In genomic region chr3:136672870-136673269, GRCm38 (mm10) we compare ENCODE assay signal across 11 mouse cellular contexts. TPM values are rescaled to one million over a fixed set of nuclear protein-coding genes. Genes with fewer than 3 reads are reported as not detected.
DNase-seq lines count a peak whose midpoint lies in the region; ATAC-seq lines count a peak whose summit lies in the region.
"Had no signal": no experiment of that assay in that cellular context is flagged by ENCODE, and none has a peak within 500 bp of the region (broad histone marks: within the 10 kb centered on the region; RNA-seq: fewer than 3 reads in every experiment).

No protein-coding gene starts in this region.

- no peak overlapping the region for H3K9ac ChIP-seq in forebrain, embryonic 13.5 days
- no peak overlapping the region for H3K9ac ChIP-seq in forebrain, embryonic 12.5 days
- H3K9ac ChIP-seq in kidney, embryonic 14.5 days (ENCODE audit: low read depth, low read length): no peak overlapping the region
- H3K9ac ChIP-seq in neural tube, embryonic 12.5 days: no peak overlapping the region

- H3K4me1 ChIP-seq in forebrain, embryonic 13.5 days: peaks cover 41% of the 10 kb centered on the region
- peaks cover 21% of the 10 kb centered on the region for H3K4me1 ChIP-seq in forebrain, embryonic 12.5 days
- H3K4me1 ChIP-seq in kidney, embryonic 14.5 days (ENCODE audit: control insufficient read depth, insufficient read depth, low read length): peaks cover 7% of the 10 kb centered on the region
- peaks cover 13% of the 10 kb centered on the region for H3K4me1 ChIP-seq in neural tube, embryonic 12.5 days

- peak overlapping the region; percentile 77 for H3K4me2 ChIP-seq in forebrain, embryonic 13.5 days
- H3K4me2 ChIP-seq in forebrain, embryonic 12.5 days: no peak overlapping the region
- H3K4me2 ChIP-seq in kidney, embryonic 14.5 days (replicated peaks; ENCODE audit: low read depth, low read length): 0 out of 2 replicates have a peak overlapping the region, but pooled peaks have one; percentile 72
- H3K4me2 ChIP-seq in neural tube, embryonic 12.5 days (replicated peaks): peak overlapping the region; percentile 73; the same call in 1 of the 2 replicates

- 88% methylated on average over 3 of the region's 3 CpGs for WGBS in forebrain, embryonic 13.5 days
- WGBS in forebrain, embryonic 12.5 days: 78% methylated on average over 3 of the region's 3 CpGs
- 67% methylated on average over 3 of the region's 3 CpGs for WGBS in kidney, embryonic 14.5 days
- 85% methylated on average over 3 of the region's 3 CpGs for WGBS in neural tube, embryonic 12.5 days

- peak overlapping the region; percentile 93; the same call in 1 of the 2 replicates for H3K4me3 ChIP-seq in forebrain, embryonic 13.5 days
- H3K4me3 ChIP-seq in forebrain, embryonic 12.5 days (replicated peaks): no peak overlapping the region
- H3K4me3 ChIP-seq in kidney, embryonic 14.5 days (ENCODE audit: low read length): no peak overlapping the region
- H3K4me3 ChIP-seq in neural tube, embryonic 12.5 days: no peak overlapping the region

- H3K27me3 ChIP-seq in forebrain, embryonic 13.5 days: no peaks in the 10 kb centered on the region
- no peaks in the 10 kb centered on the region for H3K27me3 ChIP-seq in forebrain, embryonic 12.5 days
- H3K27me3 ChIP-seq in kidney, embryonic 14.5 days (ENCODE audit: control insufficient read depth, insufficient read depth, low read length): no peaks in the 10 kb centered on the region
- no peaks in the 10 kb centered on the region for H3K27me3 ChIP-seq in neural tube, embryonic 12.5 days (replicated peaks)

- H3K36me3 ChIP-seq in forebrain, embryonic 13.5 days (ENCODE audit: poor library complexity, severe bottlenecking): no peaks in the 10 kb centered on the region
- H3K36me3 ChIP-seq in forebrain, embryonic 12.5 days (replicated peaks): no peaks in the 10 kb centered on the region
- H3K36me3 ChIP-seq in kidney, embryonic 14.5 days (ENCODE audit: control insufficient read depth, insufficient read depth, low read length): no peaks in the 10 kb centered on the region
- no peaks in the 10 kb centered on the region for H3K36me3 ChIP-seq in neural tube, embryonic 12.5 days

- no peak overlapping the region for H3K27ac ChIP-seq in forebrain, embryonic 13.5 days
- no peak overlapping the region for H3K27ac ChIP-seq in forebrain, embryonic 12.5 days
- no peak overlapping the region for H3K27ac ChIP-seq in kidney, embryonic 14.5 days (ENCODE audit: low read depth, low read length)
- H3K27ac ChIP-seq in neural tube, embryonic 12.5 days: no peak overlapping the region

- no peak for ATAC-seq in forebrain, embryonic 13.5 days
- no peak for ATAC-seq in forebrain, embryonic 12.5 days (ENCODE audit: low FRiP score)
- ATAC-seq in kidney, embryonic 14.5 days (ENCODE audit: low FRiP score, low TSS enrichment): no peak
- no peak for ATAC-seq in neural tube, embryonic 12.5 days (ENCODE audit: low FRiP score, low read depth)

- H3K9me3 ChIP-seq in forebrain, embryonic 13.5 days (replicated peaks): no peaks in the 10 kb centered on the region
- H3K9me3 ChIP-seq in forebrain, embryonic 12.5 days: no peaks in the 10 kb centered on the region
- H3K9me3 ChIP-seq in kidney, embryonic 14.5 days (ENCODE audit: control insufficient read depth, low read length): no peaks in the 10 kb centered on the region
- no peaks in the 10 kb centered on the region for H3K9me3 ChIP-seq in neural tube, embryonic 12.5 days

- DNase-seq in kidney, adult 9 months: no peak
- no peak for DNase-seq in neural tube, embryonic 10.5 days (ENCODE audit: extremely low spot score, low spot score)
- DNase-seq in adrenal gland, postnatal 10 days: no peak
- DNase-seq in adrenal gland, postnatal 4 days (ENCODE audit: low spot score in 2 of 2): no peak
- DNase-seq: embryo, embryonic 11 days; kidney, adult 8-10 months; retina, postnatal 1 day had no signal

RNA-seq across cellular contexts. Expression of gene Ppp3ca, which starts 2.9 kb away (rescaled TPM):
- polyA plus RNA-seq in forebrain, embryonic 13.5 days (2015; fragmentation: Nextera tagmentation; extraction: Ambion mirVana): 82.4 and 82.8 TPM in 2 replicates
- polyA plus RNA-seq in forebrain, embryonic 12.5 days (2016; fragmentation: Nextera tagmentation; extraction: Ambion mirVana): 84.3 and 92.4 TPM in 2 replicates
- polyA plus RNA-seq in kidney, embryonic 14.5 days (2014; fragmentation: Nextera tagmentation; extraction: Ambion mirVana): 61.1 and 76.7 TPM in 2 replicates
- 155 and 164 TPM in 2 replicates for polyA plus RNA-seq in neural tube, embryonic 12.5 days (2016; fragmentation: Nextera tagmentation; extraction: Ambion mirVana)
- total RNA-seq in adrenal gland, postnatal 10 days (2021): 10 to 100 TPM; 51.0 to 62.6 TPM
- 10 to 100 TPM; 62.0 to 63.1 TPM for total RNA-seq in adrenal gland, postnatal 4 days (2021)
